Mouse (Mus musculus) retina, embryonic 14.5 days (tissue): ENCODE results near the gene Cyp2j12.
"Not testable (repeated sequence)": the region's sequence is repeated elsewhere in the genome, so short reads cannot be mapped to it uniquely, and the experiment has no call there.

Experiments used
- DNase-seq: peaks from one replicate; pipeline ENCODE4 v3.0.0-alpha.2; 2015; ENCODE audit warnings: low spot score

Cyp2j12 gene

DNA sequence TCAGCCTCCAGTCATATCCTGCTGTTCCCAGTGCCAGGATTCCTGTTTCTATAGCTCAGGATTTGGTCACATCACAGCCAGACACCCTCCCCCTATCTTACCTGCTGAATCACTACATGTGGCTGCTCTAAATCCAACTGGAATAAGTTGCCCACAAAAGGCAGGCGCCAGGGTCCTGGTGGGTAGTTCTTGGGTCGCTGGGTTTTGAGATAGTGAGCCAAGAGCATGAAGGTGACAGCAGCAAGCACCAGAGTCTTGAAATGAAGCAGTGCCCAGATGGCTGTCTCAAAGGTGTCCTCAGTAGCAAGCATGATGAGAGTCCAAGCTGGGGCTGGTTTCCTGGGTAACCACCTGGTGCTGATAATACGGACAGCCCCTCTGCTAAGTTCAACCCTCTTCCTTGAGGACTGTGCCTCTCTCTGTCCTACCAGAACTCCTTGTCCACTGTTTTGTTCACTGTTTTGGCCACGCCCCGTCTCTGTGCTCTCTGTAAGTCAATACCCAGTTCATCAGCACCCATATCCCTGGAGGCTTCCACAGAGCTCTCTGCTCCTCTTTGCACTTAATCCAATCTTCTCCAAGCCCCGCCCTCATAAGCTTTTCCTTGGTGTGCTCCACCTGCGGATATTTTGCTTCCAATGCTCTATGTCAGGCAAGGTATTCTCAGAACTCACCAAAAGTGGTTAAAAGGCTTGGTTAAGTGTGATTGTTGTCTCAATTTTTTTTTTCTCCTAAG lies at the start of gene Cyp2j12:
Gene Cyp2j12, minus strand, starts transcription at position 421 of the 736 bp plus-strand sequence.
- DNase-seq: no peak

DNA sequence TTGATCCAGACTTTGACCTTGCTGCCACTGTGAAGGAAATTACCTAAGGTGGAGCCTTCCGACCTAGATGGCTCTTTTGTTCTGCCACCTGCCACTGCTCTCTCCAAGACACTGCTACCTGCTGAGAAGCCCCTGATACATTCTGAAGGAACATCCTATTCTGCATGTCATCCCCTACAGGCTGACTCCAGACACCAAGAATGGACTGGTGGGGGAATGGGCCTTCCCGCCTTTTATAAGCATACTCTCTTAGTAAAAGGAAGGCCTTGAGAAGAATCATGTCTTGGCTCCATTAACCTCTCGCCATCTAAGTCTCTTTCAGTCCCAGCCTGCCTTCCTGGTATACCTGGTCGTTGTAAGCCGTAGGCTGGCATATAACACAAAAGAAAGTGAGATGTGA lies 48.4 kb upstream of the Cyp2j12 start:
- DNase-seq: not testable (repeated sequence)

DNA sequence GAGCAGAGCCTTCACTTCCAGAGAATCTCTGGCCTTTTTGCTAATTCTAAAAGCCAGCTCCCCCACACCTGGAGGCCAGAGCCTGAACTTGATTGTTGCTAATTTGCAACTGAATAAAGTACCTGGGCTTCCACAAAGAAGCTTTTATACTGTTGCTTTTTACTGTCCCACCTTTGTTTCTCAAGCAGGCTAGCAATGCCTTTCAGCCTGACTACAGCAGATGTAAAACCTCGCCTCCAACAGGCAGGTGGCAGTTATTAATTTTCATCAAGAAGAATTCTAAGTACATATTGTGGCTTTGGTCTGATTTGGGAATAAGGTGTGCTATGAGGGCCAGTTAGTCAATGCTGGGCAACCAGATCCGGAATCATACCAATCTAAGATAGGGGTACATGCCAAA lies 47.7 kb upstream of the Cyp2j12 start:
- not testable (repeated sequence) for DNase-seq

DNA sequence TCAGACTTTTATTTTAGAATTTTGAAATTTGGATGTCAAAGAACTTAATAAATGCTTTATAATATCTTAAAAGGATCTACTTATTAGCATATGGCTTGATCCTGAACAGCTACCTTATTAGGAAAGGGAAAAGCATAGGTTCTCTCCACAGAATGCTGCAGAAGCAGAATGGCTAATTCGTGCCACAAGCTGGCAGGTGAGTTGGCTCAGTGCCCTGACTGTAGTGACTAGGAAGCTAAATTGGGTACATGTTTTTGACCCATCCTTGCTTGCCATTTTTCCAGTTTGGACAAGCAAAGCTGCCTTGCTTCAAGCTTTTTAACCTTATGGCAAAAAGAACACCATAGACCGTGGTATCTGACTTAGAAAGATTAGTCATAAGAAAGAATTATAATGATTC lies 47.2 kb upstream of the Cyp2j12 start:
- DNase-seq: not testable (repeated sequence)

DNA sequence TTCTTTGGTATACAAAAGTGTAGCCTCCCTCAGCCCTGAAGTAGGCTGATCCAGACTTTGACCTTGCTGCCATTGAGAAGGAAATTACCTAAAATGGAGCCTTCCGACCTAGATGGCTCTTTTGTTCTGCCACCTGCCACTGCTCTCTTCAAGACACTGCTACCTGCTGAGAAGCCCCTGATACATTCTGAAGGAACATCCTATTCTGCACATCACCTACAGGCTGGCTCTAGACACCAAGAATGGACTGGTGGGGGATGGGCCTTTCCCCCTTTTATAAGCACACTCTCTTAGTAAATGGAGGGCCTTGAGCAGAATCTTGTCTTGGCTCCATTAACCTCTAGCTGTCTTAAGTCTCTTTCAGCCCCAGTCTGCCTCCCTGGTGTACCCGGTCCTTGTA lies 43.8 kb upstream of the Cyp2j12 start:
- not testable (repeated sequence) for DNase-seq

DNA sequence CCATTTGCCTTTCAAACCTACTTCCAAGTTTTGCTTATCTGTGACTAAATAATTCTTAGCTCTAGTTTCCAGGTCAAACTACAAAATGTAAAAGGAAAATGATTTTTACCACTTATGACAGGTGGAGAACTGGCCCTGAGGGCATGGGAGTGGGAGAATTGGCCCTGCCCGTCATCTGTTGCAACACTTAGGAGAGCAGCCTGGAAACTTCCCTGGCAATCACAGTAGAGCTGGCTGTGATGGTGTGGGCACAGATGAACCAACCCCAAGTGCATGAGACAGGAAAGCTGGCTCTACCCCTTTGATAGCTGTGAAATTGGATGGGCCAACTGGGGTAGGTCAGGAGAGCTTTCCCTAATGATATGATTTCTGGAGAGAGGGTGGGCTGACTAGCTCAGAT lies 21.9 kb upstream of the Cyp2j12 start:
- DNase-seq: no peak

DNA sequence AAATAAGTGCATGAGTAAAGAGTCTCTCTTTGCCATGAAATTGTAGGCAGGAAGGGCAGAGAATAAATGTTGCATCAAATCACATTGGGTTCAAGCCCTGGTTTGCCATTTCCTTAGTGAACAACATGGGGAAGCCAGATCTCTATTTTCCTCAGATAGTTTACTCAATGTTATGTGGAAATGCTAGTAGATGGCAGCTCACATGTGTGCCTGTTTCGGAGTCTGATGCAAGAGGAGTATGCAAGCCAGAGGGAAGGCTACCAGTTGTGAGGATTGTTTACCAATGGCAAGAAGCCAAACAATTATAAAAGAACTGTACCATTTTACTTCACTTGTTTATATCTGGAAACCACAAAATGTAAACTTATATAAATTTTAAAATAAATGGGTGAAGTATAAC lies 20.6 kb upstream of the Cyp2j12 start:
- no peak for DNase-seq

DNA sequence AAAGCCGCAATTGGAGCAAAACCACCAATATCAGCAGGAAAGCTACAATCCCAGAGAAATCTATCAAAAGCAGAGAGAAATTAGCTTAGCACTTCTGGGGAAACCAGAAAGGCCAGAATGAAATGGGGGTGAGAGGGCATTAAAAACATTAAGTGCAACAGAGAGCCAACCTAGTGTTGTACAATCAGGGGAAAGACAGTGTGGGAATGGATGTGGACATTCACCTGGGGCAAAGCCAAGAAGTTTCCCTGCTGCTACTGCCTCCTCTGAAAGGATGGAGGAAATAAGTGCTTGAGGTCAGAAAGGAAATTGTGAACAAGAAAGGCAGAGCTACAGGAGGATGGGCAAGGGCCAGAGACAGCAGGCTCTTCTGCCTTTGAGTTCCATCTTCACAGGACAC lies 1.7 kb downstream of the Cyp2j12 start:
- DNase-seq: no peak

DNA sequence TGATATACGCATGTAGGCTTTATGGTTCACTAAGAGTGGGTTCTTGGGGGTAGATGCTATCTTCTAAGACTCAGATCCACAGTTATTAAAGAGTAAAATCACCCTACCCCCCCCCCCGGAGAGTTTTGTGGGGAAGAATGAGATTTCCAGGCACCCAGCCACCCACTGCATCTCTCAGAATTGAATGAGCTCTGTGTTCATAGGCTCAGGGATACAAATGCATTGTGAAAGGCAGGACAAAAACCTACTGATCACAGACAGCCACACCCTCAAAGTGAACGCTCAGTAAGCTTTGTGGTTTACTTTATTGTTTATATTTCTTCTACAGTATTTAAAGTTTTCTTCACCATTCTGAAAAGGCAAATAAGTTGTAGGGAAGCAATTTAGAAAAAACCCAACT lies 6.7 kb downstream of the Cyp2j12 start:
- no peak for DNase-seq

DNA sequence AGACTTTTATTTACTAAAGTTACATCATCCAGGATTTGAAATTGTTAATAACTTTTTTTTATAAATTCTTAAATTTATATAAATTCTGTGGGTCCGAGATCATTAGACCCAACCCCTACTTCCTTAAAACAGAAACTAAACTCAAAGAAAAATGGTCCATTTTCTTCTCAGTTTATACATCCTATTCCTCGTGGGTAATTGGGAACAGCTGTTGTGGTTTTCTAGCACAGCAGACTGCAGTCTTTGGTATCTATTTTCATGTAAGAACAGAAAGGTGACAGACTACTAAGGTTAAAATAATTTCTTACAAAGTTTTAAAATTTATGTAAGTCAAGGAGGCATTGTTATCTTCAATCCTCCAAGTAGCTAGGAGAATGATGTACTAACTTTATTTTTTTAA lies 44.1 kb downstream of the Cyp2j12 start:
- no peak for DNase-seq

DNA sequence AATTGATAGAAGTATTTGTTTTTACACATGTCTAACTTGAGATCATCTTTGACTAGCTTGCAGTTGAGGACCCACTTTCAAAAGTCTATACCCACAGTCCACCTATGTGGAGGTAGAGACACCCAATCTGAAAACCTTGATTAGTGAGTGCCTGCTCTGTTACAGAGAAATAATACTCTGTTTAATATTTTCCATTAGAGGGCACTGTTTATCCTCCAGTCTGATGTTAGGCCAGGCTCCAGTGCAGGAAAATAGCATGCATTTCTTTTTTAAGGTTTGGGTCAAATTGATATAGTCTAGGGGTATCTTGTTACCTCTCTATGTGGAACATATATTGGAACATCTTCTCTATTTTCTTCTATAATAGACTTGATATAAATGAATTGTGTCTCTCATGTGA lies 49.1 kb downstream of the Cyp2j12 start:
- DNase-seq: no peak

DNA sequence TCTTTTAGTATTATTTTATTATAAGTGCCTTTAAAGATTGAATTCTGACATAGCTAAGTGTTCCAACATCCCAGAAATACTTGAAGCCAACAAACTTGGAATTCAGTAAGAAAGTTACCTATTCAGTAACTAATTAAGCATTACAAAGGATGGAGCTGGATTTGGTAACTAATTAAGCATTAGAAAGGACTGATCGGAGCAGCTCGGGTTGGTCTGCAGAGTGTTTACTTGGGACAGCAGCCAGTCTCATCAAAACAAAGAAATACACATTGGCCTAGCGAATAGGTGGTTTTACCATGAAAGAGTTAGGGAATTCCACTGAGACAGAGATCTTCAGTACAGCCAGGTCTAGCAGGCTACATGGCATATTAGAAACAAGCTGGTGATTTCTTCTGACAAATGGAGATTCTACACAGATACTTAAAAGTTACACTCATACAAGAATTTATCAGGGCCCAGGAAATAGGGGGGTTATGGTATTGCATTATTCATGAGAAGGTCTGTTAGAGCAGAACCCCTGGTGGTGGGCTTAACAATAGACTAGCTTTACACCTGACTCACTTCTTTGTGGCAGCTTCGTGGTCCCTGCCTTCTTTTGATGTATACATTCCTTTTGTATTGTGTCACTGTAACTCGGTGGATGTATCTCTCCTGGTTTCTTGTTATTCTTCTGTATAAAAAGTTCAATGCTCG lies 51.5 kb downstream of the Cyp2j12 start:
- DNase-seq: not testable (repeated sequence)

DNA sequence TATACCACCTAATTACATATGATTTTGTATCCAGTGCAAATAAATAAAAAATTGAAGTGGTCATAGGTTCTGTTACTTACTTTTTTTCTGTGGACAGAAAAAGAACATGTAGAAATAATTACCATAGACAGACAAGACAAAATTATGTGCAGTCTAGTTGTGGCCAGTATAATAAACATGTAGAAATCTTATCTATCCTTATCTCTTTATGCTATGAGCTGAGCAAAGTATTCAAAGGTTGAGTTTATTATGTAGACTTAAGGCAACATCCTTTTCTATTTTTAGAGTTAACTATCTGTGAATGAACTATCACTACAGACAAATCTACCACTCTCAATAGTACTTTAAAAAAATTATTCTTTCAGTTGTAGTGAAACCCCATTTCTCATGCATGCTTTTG lies 62.6 kb downstream of the Cyp2j12 start:
- DNase-seq: no peak

DNA sequence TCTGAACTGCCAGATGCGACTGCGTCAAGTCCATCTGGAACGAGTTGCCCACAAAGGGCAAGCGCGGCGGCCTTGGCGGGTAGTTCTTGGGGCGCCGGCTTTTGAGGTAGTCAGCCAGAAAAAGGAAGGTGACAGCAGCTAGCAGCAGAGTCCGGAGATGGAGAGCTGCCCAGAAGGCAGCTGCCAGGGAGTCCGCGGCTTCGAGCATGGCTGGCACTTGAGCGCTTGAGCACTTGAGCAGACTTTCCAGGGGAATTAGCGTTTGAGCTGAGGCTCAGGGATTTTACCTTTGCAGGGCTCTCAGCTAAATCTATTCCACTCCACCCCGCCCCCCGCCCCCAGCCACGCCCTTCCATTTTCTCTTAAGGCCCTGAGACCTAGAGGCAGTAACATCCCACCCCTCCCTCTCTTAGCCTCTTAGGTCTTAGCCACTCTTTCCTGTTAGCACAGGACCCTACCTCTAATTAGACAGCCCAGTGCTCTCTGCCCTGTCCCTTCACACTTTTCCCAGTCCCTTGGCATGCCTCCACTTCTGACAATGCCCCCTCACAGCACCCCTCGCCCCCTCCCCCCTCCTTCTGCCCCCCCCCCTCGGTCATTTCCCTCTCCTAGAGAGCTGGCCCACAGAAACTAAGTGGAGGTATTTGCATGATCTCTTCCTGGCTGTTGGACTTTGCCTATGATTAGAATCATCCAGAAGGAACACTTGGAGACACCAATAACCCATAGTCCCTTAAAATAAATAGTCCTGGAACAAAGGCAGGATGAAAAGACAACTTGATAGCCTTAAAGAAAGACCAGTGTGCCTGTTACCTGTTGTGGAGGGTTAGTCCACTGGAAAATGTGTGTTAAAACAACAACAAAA lies 63.5 kb downstream of the Cyp2j12 start, which contains the start of gene Cyp2j13:
Gene Cyp2j13, minus strand, starts transcription at position 286 of the 865 bp plus-strand sequence.
- peak; percentile 66 for DNase-seq

DNA sequence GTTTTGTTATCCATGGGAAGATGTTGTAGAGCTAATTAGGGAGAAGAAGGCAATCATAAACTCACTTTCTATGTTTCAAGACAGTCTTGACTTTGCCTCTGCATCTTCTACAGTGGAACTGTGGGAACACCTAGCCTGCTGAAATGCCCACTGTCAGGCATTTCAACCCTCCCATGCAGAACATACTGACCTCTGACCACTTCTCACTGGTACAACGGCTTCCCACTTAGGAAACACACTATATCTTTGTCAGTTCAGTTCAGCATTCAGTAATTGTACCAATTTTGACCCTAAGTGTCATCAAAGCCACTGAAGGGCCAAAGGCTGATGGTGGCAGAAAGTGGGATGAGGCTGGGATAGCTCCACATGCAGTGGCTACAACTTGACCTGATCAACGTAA lies 78.9 kb downstream of the Cyp2j12 start:
- no peak for DNase-seq

DNA sequence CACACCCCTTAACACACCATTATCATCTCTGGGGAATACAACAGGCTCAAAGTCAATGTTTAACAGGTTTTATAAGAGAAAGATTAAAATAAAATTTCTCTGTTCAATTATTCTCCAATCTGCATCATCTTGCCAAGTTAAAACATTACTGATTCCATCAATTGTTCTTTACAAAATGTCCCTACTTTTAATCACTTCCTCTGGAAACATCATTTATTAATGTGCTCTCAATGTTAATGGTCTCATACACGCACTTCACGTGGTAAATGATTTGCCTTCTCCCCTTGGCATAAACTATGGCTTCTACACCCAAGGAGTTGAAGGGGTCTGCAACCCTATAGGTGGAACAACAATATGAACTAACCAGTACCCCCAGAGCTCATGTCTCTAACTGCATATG lies 80.8 kb downstream of the Cyp2j12 start:
- no peak for DNase-seq
